Mouse (Mus musculus): ENCODE results near the gene Nup155. TPM values are rescaled to one million over a fixed set of nuclear protein-coding genes. Genes with fewer than 3 reads are reported as not detected.
"Not testable (repeated sequence)": the region's sequence is repeated elsewhere in the genome, so short reads cannot be mapped to it uniquely, and the experiment has no call there.

Gene Nup155
- 7.4 and 9.7 TPM in 2 replicates for polyA plus RNA-seq (2015; fragmentation: Nextera tagmentation; extraction: Ambion mirVana)

GRCm38 (mm10) chr15:8108966-8109743 is at the start of gene Nup155:
Gene Nup155, plus strand, starts transcription at chr15:8109273.
- peaks cover 6% of the 10 kb centered on the region; the same call in 1 of the 2 replicates for H3K36me3 ChIP-seq (ENCODE audit: control insufficient read depth, insufficient read depth, low read length)
- peaks cover 20% of the 10 kb centered on the region for H3K4me1 ChIP-seq (ENCODE audit: control insufficient read depth, insufficient read depth, low read depth, low read length)
- peak; percentile 99 for ATAC-seq
- peak within 1 kb of the TSS; percentile 77 for H3K9ac ChIP-seq (ENCODE audit: low read depth, low read length)
- peak within 1 kb of the TSS; percentile 76 for H3K27ac ChIP-seq (ENCODE audit: low read depth, low read length)
- peak within 1 kb of the TSS; percentile 89 for H3K4me2 ChIP-seq (ENCODE audit: low read length)
- no peaks in the 10 kb centered on the region for H3K27me3 ChIP-seq (replicated peaks; ENCODE audit: control insufficient read depth, insufficient read depth, low read length)
- under 1% methylated on average over 51 of the region's 54 CpGs for WGBS
- no peaks in the 10 kb centered on the region for H3K9me3 ChIP-seq (ENCODE audit: control insufficient read depth, low read length)
- peak within 1 kb of the TSS; percentile 85 for H3K4me3 ChIP-seq (ENCODE audit: low read length)

GRCm38 (mm10) chr15:8065221-8065620 is 43.9 kb upstream of the Nup155 start:
- no peak overlapping the region for H3K4me2 ChIP-seq (ENCODE audit: low read length)
- H3K9me3 ChIP-seq (ENCODE audit: control insufficient read depth, low read length) = no peaks in the 10 kb centered on the region
- ATAC-seq = 0 out of 2 replicates have a peak, but pooled peaks have one; percentile 63
- H3K36me3 ChIP-seq (ENCODE audit: control insufficient read depth, insufficient read depth, low read length) = peaks cover 8% of the 10 kb centered on the region; the same call in 1 of the 2 replicates
- no peak overlapping the region for H3K27ac ChIP-seq (ENCODE audit: low read depth, low read length)
- no peak overlapping the region for H3K9ac ChIP-seq (ENCODE audit: low read depth, low read length)
- H3K4me1 ChIP-seq (ENCODE audit: control insufficient read depth, insufficient read depth, low read depth, low read length) = no peaks in the 10 kb centered on the region
- H3K27me3 ChIP-seq (replicated peaks; ENCODE audit: control insufficient read depth, insufficient read depth, low read length) = no peaks in the 10 kb centered on the region
- no peak overlapping the region for H3K4me3 ChIP-seq (ENCODE audit: low read length)
- WGBS = 82% methylated on average over 6 of the region's 6 CpGs

- ATAC-seq; H3K9ac ChIP-seq (ENCODE audit: low read depth, low read length); H3K4me1 ChIP-seq (ENCODE audit: control insufficient read depth, insufficient read depth, low read depth, low read length); H3K27me3 ChIP-seq (replicated peaks; ENCODE audit: control insufficient read depth, insufficient read depth, low read length); H3K4me3 ChIP-seq (ENCODE audit: low read length); H3K4me2 ChIP-seq (ENCODE audit: low read length); H3K9me3 ChIP-seq (ENCODE audit: control insufficient read depth, low read length); H3K27ac ChIP-seq (ENCODE audit: low read depth, low read length): not testable (repeated sequence)
- peaks cover 20% of the 10 kb centered on the region for H3K36me3 ChIP-seq (ENCODE audit: control insufficient read depth, insufficient read depth, low read length)
- WGBS = 96% methylated on average over 3 of the region's 3 CpGs
Observed at GRCm38 (mm10) chr15:8073159-8073558, 35.9 kb upstream of the Nup155 start.

- Histone ChIP-seq H3K4me3 (ENCODE audit: low read length) (no peak overlapping the region), H3K4me2 (ENCODE audit: low read length) (no peak overlapping the region), H3K4me1 (ENCODE audit: control insufficient read depth, insufficient read depth, low read depth, low read length) (no peaks in the 10 kb centered on the region), H3K27me3 (replicated peaks; ENCODE audit: control insufficient read depth, insufficient read depth, low read length) (no peaks in the 10 kb centered on the region), H3K9me3 (ENCODE audit: control insufficient read depth, low read length) (no peaks in the 10 kb centered on the region), H3K36me3 (ENCODE audit: control insufficient read depth, insufficient read depth, low read length) (peaks cover 9% of the 10 kb centered on the region), H3K9ac (ENCODE audit: low read depth, low read length) (no peak overlapping the region), H3K27ac (ENCODE audit: low read depth, low read length) (no peak overlapping the region)
- 95% methylated on average over 8 of the region's 8 CpGs for WGBS
- no peak for ATAC-seq
Observed at GRCm38 (mm10) chr15:8082139-8082538, 26.9 kb upstream of the Nup155 start.

GRCm38 (mm10) chr15:8087293-8087692 is 21.8 kb upstream of the Nup155 start:
- Histone ChIP-seq H3K4me2 (ENCODE audit: low read length) (no peak overlapping the region), H3K9ac (ENCODE audit: low read depth, low read length) (no peak overlapping the region), H3K36me3 (ENCODE audit: control insufficient read depth, insufficient read depth, low read length) (peaks cover 10% of the 10 kb centered on the region), H3K27me3 (replicated peaks; ENCODE audit: control insufficient read depth, insufficient read depth, low read length) (no peaks in the 10 kb centered on the region), H3K4me3 (ENCODE audit: low read length) (no peak overlapping the region), H3K27ac (ENCODE audit: low read depth, low read length) (no peak overlapping the region), H3K4me1 (ENCODE audit: control insufficient read depth, insufficient read depth, low read depth, low read length) (no peaks in the 10 kb centered on the region), H3K9me3 (ENCODE audit: control insufficient read depth, low read length) (no peaks in the 10 kb centered on the region)
- 93% methylated on average over 4 of the region's 4 CpGs for WGBS
- no peak for ATAC-seq

- no peaks in the 10 kb centered on the region for H3K4me1 ChIP-seq (ENCODE audit: control insufficient read depth, insufficient read depth, low read depth, low read length)
- 87% methylated on average over 3 of the region's 3 CpGs for WGBS
Observed at GRCm38 (mm10) chr15:8088715-8089114, 20.4 kb upstream of the Nup155 start.

GRCm38 (mm10) chr15:8090685-8091084 is 18.4 kb upstream of the Nup155 start:
- peaks cover 13% of the 10 kb centered on the region for H3K36me3 ChIP-seq (ENCODE audit: control insufficient read depth, insufficient read depth, low read length)
- no peak overlapping the region for H3K4me3 ChIP-seq (ENCODE audit: low read length)
- 96% methylated on average over 2 of the region's 2 CpGs for WGBS
- H3K4me2 ChIP-seq (ENCODE audit: low read length) = no peak overlapping the region
- H3K27me3 ChIP-seq (replicated peaks; ENCODE audit: control insufficient read depth, insufficient read depth, low read length) = no peaks in the 10 kb centered on the region
- H3K9ac ChIP-seq (ENCODE audit: low read depth, low read length) = no peak overlapping the region
- ATAC-seq = no peak
- no peaks in the 10 kb centered on the region for H3K4me1 ChIP-seq (ENCODE audit: control insufficient read depth, insufficient read depth, low read depth, low read length)
- no peak overlapping the region for H3K27ac ChIP-seq (ENCODE audit: low read depth, low read length)
- no peaks in the 10 kb centered on the region for H3K9me3 ChIP-seq (ENCODE audit: control insufficient read depth, low read length)

More at GRCm38 (mm10) chr15:8088715-8089114, 20.4 kb upstream of the Nup155 start:
- Histone ChIP-seq H3K4me3 (ENCODE audit: low read length) (no peak overlapping the region), H3K4me2 (ENCODE audit: low read length) (no peak overlapping the region), H3K9me3 (ENCODE audit: control insufficient read depth, low read length) (no peaks in the 10 kb centered on the region), H3K36me3 (ENCODE audit: control insufficient read depth, insufficient read depth, low read length) (peaks cover 13% of the 10 kb centered on the region), H3K27ac (ENCODE audit: low read depth, low read length) (no peak overlapping the region), H3K9ac (ENCODE audit: low read depth, low read length) (no peak overlapping the region), H3K27me3 (replicated peaks; ENCODE audit: control insufficient read depth, insufficient read depth, low read length) (no peaks in the 10 kb centered on the region)
- ATAC-seq = no peak

- not testable (repeated sequence) for H3K4me2 ChIP-seq (ENCODE audit: low read length); H3K4me1 ChIP-seq (ENCODE audit: control insufficient read depth, insufficient read depth, low read depth, low read length); H3K9ac ChIP-seq (ENCODE audit: low read depth, low read length); H3K9me3 ChIP-seq (ENCODE audit: control insufficient read depth, low read length); H3K4me3 ChIP-seq (ENCODE audit: low read length); H3K27me3 ChIP-seq (replicated peaks; ENCODE audit: control insufficient read depth, insufficient read depth, low read length); H3K27ac ChIP-seq (ENCODE audit: low read depth, low read length)
- WGBS = 80% methylated on average over 1 of the region's 1 CpGs
- peak; percentile 45; the same call in 1 of the 2 replicates for ATAC-seq
- H3K36me3 ChIP-seq (ENCODE audit: control insufficient read depth, insufficient read depth, low read length) = peaks cover 16% of the 10 kb centered on the region
Observed at GRCm38 (mm10) chr15:8092668-8093067, 16.4 kb upstream of the Nup155 start.

- Histone ChIP-seq H3K9ac (ENCODE audit: low read depth, low read length) (no peak overlapping the region), H3K4me1 (ENCODE audit: control insufficient read depth, insufficient read depth, low read depth, low read length) (peaks cover 4% of the 10 kb centered on the region), H3K4me2 (ENCODE audit: low read length) (peak overlapping the region; percentile 64), H3K9me3 (ENCODE audit: control insufficient read depth, low read length) (no peaks in the 10 kb centered on the region), H3K36me3 (ENCODE audit: control insufficient read depth, insufficient read depth, low read length) (peaks cover 6% of the 10 kb centered on the region; the same call in 1 of the 2 replicates), H3K27me3 (replicated peaks; ENCODE audit: control insufficient read depth, insufficient read depth, low read length) (no peaks in the 10 kb centered on the region), H3K27ac (ENCODE audit: low read depth, low read length) (no peak overlapping the region), H3K4me3 (ENCODE audit: low read length) (peak overlapping the region; percentile 8; the same call in 1 of the 2 replicates)
- WGBS = 22% methylated on average over 7 of the region's 7 CpGs
- no peak for ATAC-seq
Observed at GRCm38 (mm10) chr15:8097853-8098252, 11.2 kb upstream of the Nup155 start.

Data from hindbrain, embryonic 16.5 days (tissue).